Mouse (Mus musculus) embryonic fibroblast, embryonic 13.5 days (primary cell): ENCODE measurements around the gene Nr2e1.

Experiments used
- CTCF ChIP-seq: IDR thresholded peaks from 2 replicates; pipeline ENCODE4 v1.5.1; 2011; ENCODE audit warnings: mild to moderate bottlenecking, control low read depth, low read length, moderate library complexity, borderline replicate concordance; ENCODE audit not compliant: insufficient read depth
- POLR2A ChIP-seq: IDR thresholded peaks from 2 replicates; pipeline ENCODE4 v1.6.1; 2011; ENCODE audit warnings: low read depth, mild to moderate bottlenecking, control low read depth, low read length, moderate library complexity

GRCm38 (mm10) chr10:42589505-42589904 lies 6.1 kb upstream of the Nr2e1 start:
- TF ChIP-seq POLR2A = no peak
- no peak for TF ChIP-seq CTCF
